Mouse (Mus musculus): Measurements from ENCODE around the gene Filip1l. TPM values are rescaled to one million over a fixed set of nuclear protein-coding genes. Genes with fewer than 3 reads are reported as not detected.

Filip1l gene
- total RNA-seq, 2 experiments from 2014 or later = 36.3 to 64.5 TPM

Other genes starting within 250 kb of the Filip1l start
- 32.9 and 33.7 TPM in 2 replicates for gene Tomm70a, start 231.4 kb upstream of the Filip1l start, total RNA-seq (2015)
- 27.1 and 32.0 TPM in 2 replicates for gene Tomm70a, start 231.4 kb upstream of the Filip1l start, total RNA-seq (2017)
- gene Nit2, start 185.8 kb upstream of the Filip1l start, total RNA-seq (2015) = 17.1 and 17.6 TPM in 2 replicates
- gene Nit2, start 185.8 kb upstream of the Filip1l start, total RNA-seq (2017) = 11.5 and 13.3 TPM in 2 replicates
- gene Tbc1d23, start 121.6 kb upstream of the Filip1l start, total RNA-seq (2015) = 60.3 and 71.3 TPM in 2 replicates
- gene Tbc1d23, start 121.6 kb upstream of the Filip1l start, total RNA-seq (2017) = 69.3 and 70.1 TPM in 2 replicates
- not detected in 2 replicates for gene Tmem30c, start 60.2 kb upstream of the Filip1l start, total RNA-seq (2015)
- not detected in 2 replicates for gene Tmem30c, start 60.2 kb upstream of the Filip1l start, total RNA-seq (2017)